Mouse (Mus musculus) frontal cortex, postnatal 25 days (tissue): Measurements from ENCODE around the gene Trim44.

Experiments used
- DNase-seq, 2 experiments: peaks; one replicate each; pipeline ENCODE4 v3.0.0; 2022; ENCODE audit warnings: low spot score in 2 of 2

Trim44 gene

GRCm38 (mm10) chr2:102406324-102407304 is 1.0 kb downstream of the Trim44 start:
- no peak for DNase-seq

- DNase-seq = no peak
These were observed 3.6 kb downstream of the Trim44 start for GRCm38 (mm10) chr2:102403982-102404381.

GRCm38 (mm10) chr2:102403306-102403705 is 4.3 kb downstream of the Trim44 start:
- no peak for DNase-seq

- DNase-seq = no peak
These were observed 6.3 kb downstream of the Trim44 start for GRCm38 (mm10) chr2:102401352-102401692.

GRCm38 (mm10) chr2:102400605-102401351 is 6.8 kb downstream of the Trim44 start:
- DNase-seq = peak; percentile 81 to 83

- DNase-seq = no peak
These were observed 7.6 kb downstream of the Trim44 start for GRCm38 (mm10) chr2:102399864-102400604.

GRCm38 (mm10) chr2:102396493-102396892 is 11.1 kb downstream of the Trim44 start:
- DNase-seq = no peak

GRCm38 (mm10) chr2:102393457-102393856 is 14.2 kb downstream of the Trim44 start:
- DNase-seq = no peak

- DNase-seq = no peak
These were observed 22.2 kb downstream of the Trim44 start for GRCm38 (mm10) chr2:102385328-102385902.

- no peak for DNase-seq
These were observed 23.1 kb downstream of the Trim44 start for GRCm38 (mm10) chr2:102384496-102384895.

- DNase-seq = no peak
These were observed 23.6 kb downstream of the Trim44 start for GRCm38 (mm10) chr2:102384057-102384456.

- no peak for DNase-seq
These were observed 24.4 kb downstream of the Trim44 start for GRCm38 (mm10) chr2:102383069-102383834.

- DNase-seq = no peak
These were observed 25.1 kb downstream of the Trim44 start for GRCm38 (mm10) chr2:102382519-102382918.

GRCm38 (mm10) chr2:102380581-102380980 is 27.0 kb downstream of the Trim44 start:
- DNase-seq = no peak

- DNase-seq = no peak
These were observed 28.7 kb downstream of the Trim44 start for GRCm38 (mm10) chr2:102378928-102379327.

GRCm38 (mm10) chr2:102378381-102378780 is 29.2 kb downstream of the Trim44 start:
- DNase-seq = no peak

- DNase-seq = no peak
These were observed 30.3 kb downstream of the Trim44 start for GRCm38 (mm10) chr2:102377370-102377769.

- DNase-seq = no peak
These were observed 34.1 kb downstream of the Trim44 start for GRCm38 (mm10) chr2:102373406-102374105.

- no peak for DNase-seq
These were observed 34.9 kb downstream of the Trim44 start for GRCm38 (mm10) chr2:102372690-102373089.

- DNase-seq = no peak
These were observed 36.3 kb downstream of the Trim44 start for GRCm38 (mm10) chr2:102371332-102371731.
